Mouse (Mus musculus): ENCODE data around the gene Krt82. TPM values are rescaled to one million over a fixed set of nuclear protein-coding genes. Genes with fewer than 3 reads are reported as not detected.

Krt82 gene
- total RNA-seq (2021) = not detected

- no peak for DNase-seq
- intact Hi-C loops (cut with DNase I) = no loop called here
These were observed at the start of gene Krt82 for GRCm38 (mm10) chr15:101550567-101550966. TSS of gene Krt82 (minus strand) at chr15:101550667.

GRCm38 (mm10) chr15:101599123-101599522, 48.7 kb upstream of the Krt82 start:
- no peak for DNase-seq
- intact Hi-C loops (cut with DNase I) = no loop called here

- intact Hi-C loops (cut with DNase I) = no loop called here
- no peak for DNase-seq
These were observed 37.7 kb upstream of the Krt82 start for GRCm38 (mm10) chr15:101588216-101588615.

- intact Hi-C loops (cut with DNase I) = no loop called here
- no peak for DNase-seq
These were observed 34.0 kb upstream of the Krt82 start for GRCm38 (mm10) chr15:101584456-101584855.

GRCm38 (mm10) chr15:101583211-101583965, 32.9 kb upstream of the Krt82 start:
- intact Hi-C loops (cut with DNase I) = no loop called here
- DNase-seq = no peak

- DNase-seq = no peak
- intact Hi-C loops (cut with DNase I) = no loop called here
These were observed 31.2 kb upstream of the Krt82 start for GRCm38 (mm10) chr15:101581701-101582100.

- no peak for DNase-seq
- intact Hi-C loops (cut with DNase I) = no loop called here
These were observed 25.0 kb upstream of the Krt82 start for GRCm38 (mm10) chr15:101575506-101575905.

GRCm38 (mm10) chr15:101573796-101574345, 23.4 kb upstream of the Krt82 start, which contains the start of gene Krt75:
TSS of gene Krt75 (minus strand) at chr15:101573904.
- intact Hi-C loops (cut with DNase I) = no loop called here
- no peak for DNase-seq

GRCm38 (mm10) chr15:101567780-101568179, 17.3 kb upstream of the Krt82 start:
- intact Hi-C loops (cut with DNase I) = no loop called here
- no peak for DNase-seq

GRCm38 (mm10) chr15:101562850-101563249, 12.4 kb upstream of the Krt82 start, which contains the start of gene Krt90:
TSS of gene Krt90 (minus strand) at chr15:101562950.
- DNase-seq = no peak
- intact Hi-C loops (cut with DNase I) = no loop called here

- no peak for DNase-seq
- intact Hi-C loops (cut with DNase I) = no loop called here
These were observed 7.7 kb upstream of the Krt82 start for GRCm38 (mm10) chr15:101558034-101558646.

- peak; percentile 41 to 44 for DNase-seq
- intact Hi-C loops (cut with DNase I) = no loop called here
These were observed 2.7 kb upstream of the Krt82 start for GRCm38 (mm10) chr15:101553169-101553568.

- DNase-seq = no peak
These were observed 1.7 kb upstream of the Krt82 start for GRCm38 (mm10) chr15:101552188-101552587.

GRCm38 (mm10) chr15:101544478-101544877, 6.0 kb downstream of the Krt82 start:
- DNase-seq = no peak
- intact Hi-C loops (cut with DNase I) = no loop called here

More at GRCm38 (mm10) chr15:101552188-101552587, 1.7 kb upstream of the Krt82 start:
- intact Hi-C loops (cut with DNase I) = no loop called here

- intact Hi-C loops (cut with DNase I) = no loop called here
- no peak for DNase-seq
These were observed 7.9 kb downstream of the Krt82 start for GRCm38 (mm10) chr15:101542543-101542942.

- intact Hi-C loops (cut with DNase I) = loop anchor here (5.0 kb wide), 1 partner anchor 164 kb away; no protein-coding TSS in a partner anchor
- DNase-seq = peak; percentile 22 to 29
These were observed 11.9 kb downstream of the Krt82 start for GRCm38 (mm10) chr15:101538580-101538900.

- intact Hi-C loops (cut with DNase I) = loop anchor here (5.0 kb wide), 1 partner anchor 164 kb away; no protein-coding TSS in a partner anchor
- no peak for DNase-seq
These were observed 12.4 kb downstream of the Krt82 start for GRCm38 (mm10) chr15:101537864-101538579.

- DNase-seq = no peak
- intact Hi-C loops (cut with DNase I) = loop anchor here (5.0 kb wide), 1 partner anchor 166 kb away; no protein-coding TSS in a partner anchor
These were observed 14.2 kb downstream of the Krt82 start for GRCm38 (mm10) chr15:101536054-101536850.

GRCm38 (mm10) chr15:101532720-101533119, 17.7 kb downstream of the Krt82 start, which contains the start of gene Krt84:
TSS of gene Krt84 (minus strand) at chr15:101532820.
- DNase-seq = no peak
- intact Hi-C loops (cut with DNase I) = no loop called here
